Mouse (Mus musculus) ES-E14 (cell line): ENCODE results near the gene AI413582. TPM values are rescaled to one million over a fixed set of nuclear protein-coding genes. Genes with fewer than 3 reads are reported as not detected.

ENCODE experiments used
- DNase-seq: peaks from one replicate; pipeline ENCODE4 v3.0.0-alpha.2; 2013; ENCODE audit warnings: low read depth, low spot score
- H3K27ac ChIP-seq: 2 replicates; pipeline ENCODE4 v1.5.1; 2012; ENCODE audit warnings: low read depth, mild to moderate bottlenecking, low read length, moderate library complexity, mixed read lengths; ENCODE audit not compliant: poor library complexity, insufficient read depth, severe bottlenecking
- H3K36me3 ChIP-seq: 2 replicates; pipeline ENCODE4 v1.6.1; 2012; ENCODE audit warnings: mild to moderate bottlenecking, low read length, moderate library complexity, mixed read lengths; ENCODE audit not compliant: control insufficient read depth, poor library complexity, insufficient read depth, severe bottlenecking
- H3K4me1 ChIP-seq, 2 experiments: fragments of 150-350 bp in 1 of 2; sonication (generic) in 1 of 2; 2 replicates each; pipeline ENCODE4 v1.6.1; 2012; ENCODE audit warnings: low read length in 2 of 2, mild to moderate bottlenecking in 1 of 2, mixed read lengths in 1 of 2; ENCODE audit not compliant: control insufficient read depth in 2 of 2, insufficient read depth in 2 of 2, poor library complexity in 1 of 2
- H3K4me3 ChIP-seq, 2 experiments: fragments of 150-350 bp in 1 of 2; sonication (generic) in 1 of 2; 2 replicates each; pipeline ENCODE4 v1.5.1; 2012; ENCODE audit warnings: low read length in 2 of 2, low read depth in 1 of 2, mild to moderate bottlenecking in 1 of 2, mixed read lengths in 1 of 2; ENCODE audit not compliant: insufficient read depth in 1 of 2, poor library complexity in 1 of 2, severe bottlenecking in 1 of 2
- H3K9ac ChIP-seq: 2 replicates; pipeline ENCODE4 v1.6.1; 2012; ENCODE audit warnings: low read depth, mild to moderate bottlenecking, low read length, mixed read lengths; ENCODE audit not compliant: poor library complexity, insufficient read depth, severe bottlenecking
- H3K9me3 ChIP-seq: fragments of 150-350 bp; sonication (generic); 2 replicates; pipeline ENCODE4 v1.6.1; 2012; ENCODE audit warnings: low read depth, mild to moderate bottlenecking, low read length; ENCODE audit not compliant: control insufficient read depth, insufficient read depth
- CHD2 ChIP-seq: IDR thresholded peaks from 2 replicates; pipeline ENCODE4 v1.6.1; 2014; ENCODE audit warnings: mild to moderate bottlenecking, low read depth, low read length, inconsistent platforms
- HCFC1 ChIP-seq: IDR thresholded peaks from 2 replicates; pipeline ENCODE4 v1.6.1; 2012; ENCODE audit warnings: low read length, inconsistent platforms, borderline replicate concordance; ENCODE audit not compliant: insufficient read depth
- MAFK ChIP-seq: IDR thresholded peaks from 2 replicates; pipeline ENCODE4 v1.6.1; 2014; ENCODE audit warnings: mild to moderate bottlenecking, low read depth, low read length, inconsistent platforms; ENCODE audit not compliant: insufficient read depth
- ZC3H11A ChIP-seq: IDR thresholded peaks from 2 replicates; pipeline ENCODE4 v1.6.1; 2012; ENCODE audit warnings: low read depth, mild to moderate bottlenecking, inconsistent platforms, low read length, borderline replicate concordance
- ZNF384 ChIP-seq: IDR thresholded peaks from 2 replicates; pipeline ENCODE4 v1.6.1; 2012; ENCODE audit warnings: low read depth, low read length, inconsistent platforms
- in situ Hi-C, 2 experiments: fragments of 600-800 bp; cut with MboI; formaldehyde crosslinking; loops; one replicate each; pipeline ENCODE4 v1.15.1; 2025; ENCODE audit warnings: low sequenced_read_pairs in 2 of 2, inconsistent platforms in 1 of 2; ENCODE audit not compliant: unreplicated experiment in 2 of 2
- total RNA-seq: library from RNA; depleted of rRNA; stranded (reverse); fragments of 300-350 nt; gene quantifications from 2 replicates; pipeline ENCODE4 v1.2.3, GENCODE M21; 2012

AI413582 gene
- total RNA-seq, 1 experiment = 9.2 TPM

DNA sequence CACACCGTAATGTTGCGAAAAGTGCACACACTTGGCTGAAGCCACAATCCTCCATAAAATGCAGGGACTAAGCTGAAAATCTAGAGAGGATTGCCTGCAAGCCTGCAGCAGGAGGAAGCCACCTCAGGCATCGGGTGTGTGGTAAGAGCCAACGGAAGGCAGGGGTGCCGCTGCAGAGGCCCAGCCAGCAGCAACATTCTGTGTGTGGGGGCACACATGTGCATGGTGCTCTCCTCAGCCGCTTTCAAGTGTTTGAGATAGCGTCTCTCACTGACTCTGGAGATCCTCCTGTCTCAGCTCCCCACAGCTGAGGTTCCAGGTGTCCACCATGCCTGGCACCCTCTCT is 27.0 kb upstream of the AI413582 start:
- Histone ChIP-seq H3K9ac (no peak overlapping the region), H3K9me3 (no peaks in the 10 kb centered on the region), H3K4me1 (peaks cover 0 to 13% of the 10 kb centered on the region in 2 experiments; a peak in 2 of 4 replicates), H3K36me3 (peaks cover 17% of the 10 kb centered on the region; the same call in 1 of the 2 replicates), H3K4me3 (no peak overlapping the region), H3K27ac (no peak overlapping the region)
- TF ChIP-seq ZC3H11A = no peak
- no peak for TF ChIP-seq HCFC1
- TF ChIP-seq CHD2 = no peak
- no peak for TF ChIP-seq ZNF384
- TF ChIP-seq MAFK = no peak
- in situ Hi-C loops = no loop called here
- no peak for DNase-seq

DNA sequence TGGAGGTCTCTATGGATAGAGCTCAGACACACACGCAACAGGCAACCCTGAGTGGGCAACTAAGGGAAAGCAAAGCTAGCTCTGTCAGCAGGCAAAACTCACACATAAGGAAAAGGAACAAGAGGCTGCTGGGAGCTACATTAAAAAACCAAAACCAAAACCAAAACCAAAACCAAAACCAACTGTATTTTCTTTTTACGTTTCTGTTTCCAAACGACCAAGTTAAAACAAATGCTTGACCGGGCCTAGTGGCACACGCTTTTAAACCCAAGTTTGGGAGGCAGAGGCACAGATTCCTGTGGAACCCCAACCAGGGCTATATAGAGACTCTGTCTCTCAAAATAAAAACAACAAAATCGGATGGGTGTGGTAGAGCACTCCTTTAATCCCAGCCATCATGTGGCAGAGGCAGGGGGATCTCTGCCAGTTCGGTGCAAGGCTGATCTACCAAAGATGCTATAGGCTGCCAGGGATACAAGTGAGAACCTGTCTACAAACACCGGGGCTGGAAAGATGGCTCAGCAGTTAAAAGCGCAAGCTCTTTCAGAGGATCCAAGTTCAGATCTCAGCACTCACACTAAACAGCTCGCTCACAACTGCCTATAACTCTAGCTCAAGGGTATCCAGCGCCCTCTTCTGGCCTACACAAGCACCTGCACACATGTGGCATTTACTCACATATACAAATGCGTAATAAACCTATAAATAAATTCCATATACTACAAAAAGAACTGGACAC is 26.4 kb upstream of the AI413582 start:
- Histone ChIP-seq H3K4me1 (peaks cover 0 to 13% of the 10 kb centered on the region in 2 experiments; a peak in 2 of 4 replicates), H3K36me3 (peaks cover 19% of the 10 kb centered on the region; the same call in 1 of the 2 replicates), H3K9ac (no peak overlapping the region), H3K9me3 (no peaks in the 10 kb centered on the region), H3K4me3 (no peak overlapping the region), H3K27ac (no peak overlapping the region)
- TF ChIP-seq CHD2 = no peak
- TF ChIP-seq ZC3H11A = no peak
- TF ChIP-seq HCFC1 = no peak
- no peak for TF ChIP-seq ZNF384
- TF ChIP-seq MAFK = no peak
- in situ Hi-C loops = no loop called here
- no peak for DNase-seq

DNA sequence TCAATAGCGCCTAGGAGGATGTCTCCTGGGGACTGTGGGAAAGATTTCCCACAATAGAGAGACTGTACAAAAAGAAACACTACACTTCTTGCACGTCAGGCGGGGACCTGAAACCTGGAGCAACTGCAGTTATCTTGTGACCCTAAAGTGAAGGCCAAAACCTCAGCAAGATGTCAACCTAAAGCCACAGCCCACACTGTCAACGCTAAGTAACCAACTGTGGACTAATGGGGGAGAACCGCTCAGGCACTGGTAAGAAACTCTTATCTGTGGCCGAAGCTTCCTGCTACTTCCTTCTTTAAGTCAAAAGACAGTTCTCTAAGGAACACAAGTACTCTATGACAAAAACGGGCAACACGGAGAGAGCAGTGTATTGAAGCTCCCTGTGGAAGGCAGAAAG is 22.7 kb upstream of the AI413582 start:
- H3K9me3 ChIP-seq = no peaks in the 10 kb centered on the region
- H3K36me3 ChIP-seq = peaks cover 8% of the 10 kb centered on the region; the same call in 1 of the 2 replicates
- in situ Hi-C loops = no loop called here
- no peak for DNase-seq
- no peak overlapping the region for H3K9ac ChIP-seq
- TF ChIP-seq HCFC1 = no peak
- TF ChIP-seq ZC3H11A = no peak
- no peak for TF ChIP-seq CHD2
- no peak for TF ChIP-seq ZNF384
- TF ChIP-seq MAFK = no peak
- H3K4me3 ChIP-seq = no peak overlapping the region
- no peak overlapping the region for H3K27ac ChIP-seq
- H3K4me1 ChIP-seq = peaks cover 0 to 8% of the 10 kb centered on the region in 2 experiments; a peak in 3 of 4 replicates

DNA sequence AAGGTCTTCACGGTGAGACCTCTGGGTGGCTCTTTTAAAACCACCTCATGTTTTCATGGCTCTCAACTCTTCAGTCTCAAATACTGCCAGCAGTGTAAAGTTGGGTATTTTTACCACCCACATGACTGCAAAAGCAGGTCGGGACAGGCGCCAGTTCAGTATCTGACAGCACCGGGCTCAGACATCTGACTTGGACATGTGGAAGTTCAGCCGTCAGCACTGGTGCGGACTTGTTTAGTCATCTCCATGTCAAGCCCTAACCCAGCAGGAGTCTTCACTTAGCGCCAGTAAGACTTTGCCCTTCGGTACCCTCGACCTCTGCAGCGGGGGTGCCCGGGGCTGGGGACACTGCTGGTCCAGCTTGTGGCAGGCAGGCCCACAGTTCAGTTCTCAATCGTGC is 21.7 kb upstream of the AI413582 start:
- no peaks in the 10 kb centered on the region for H3K9me3 ChIP-seq
- no peak for DNase-seq
- H3K27ac ChIP-seq = no peak overlapping the region
- TF ChIP-seq ZNF384 (no peak), MAFK (no peak), ZC3H11A (no peak), HCFC1 (no peak), CHD2 (no peak)
- peaks cover 13% of the 10 kb centered on the region; the same call in 1 of the 2 replicates for H3K36me3 ChIP-seq
- no peak overlapping the region for H3K9ac ChIP-seq
- in situ Hi-C loops = no loop called here
- peaks cover 4 to 13% of the 10 kb centered on the region in 2 experiments; a peak in 3 of 4 replicates for H3K4me1 ChIP-seq
- H3K4me3 ChIP-seq = no peak overlapping the region
